Mouse (Mus musculus) embryonic facial prominence, embryonic 11.5 days (tissue): ENCODE measurements at regions not wholly inside any gene's neighbourhood (a gene's known extent, or its start where the extent isn't known, plus 50 kb on each side); places are given as distances from the start of the nearest gene placed in this dataset.

ENCODE experiments used
- ATAC-seq: fragments of 200-750 bp; cut with Nextera tagmentation; replicated peaks from 2 replicates; pipeline ENCODE4 v1.8.0; 2017; ENCODE audit warnings: low read depth; ENCODE audit not compliant: insufficient number of reproducible peaks, low FRiP score, low TSS enrichment
- DNase-seq: peaks from one replicate; pipeline ENCODE4 v3.0.0-alpha.2; 2015; ENCODE audit warnings: low spot score
- H3K27ac ChIP-seq: fragments of 300-500 bp; sonication (generic); replicated peaks from 2 replicates; pipeline ENCODE4 v1.5.1; 2014; ENCODE audit warnings: mild to moderate bottlenecking, low read depth, low read length, control low read depth
- H3K27me3 ChIP-seq: fragments of 300-500 bp; sonication (generic); 2 replicates; pipeline ENCODE4 v1.6.1; 2014; ENCODE audit warnings: mild to moderate bottlenecking, low read length, moderate library complexity, mixed read lengths; ENCODE audit not compliant: control insufficient read depth, insufficient read depth
- H3K36me3 ChIP-seq: fragments of 300-500 bp; sonication (generic); replicated peaks from 2 replicates; pipeline ENCODE4 v1.6.1; 2014; ENCODE audit warnings: low read depth, mild to moderate bottlenecking, low read length, moderate library complexity, mixed read lengths; ENCODE audit not compliant: control insufficient read depth, insufficient read depth
- H3K4me1 ChIP-seq: fragments of 300-500 bp; sonication (generic); 2 replicates; pipeline ENCODE4 v1.6.1; 2014; ENCODE audit warnings: low read length, mixed read lengths; ENCODE audit not compliant: control insufficient read depth, insufficient read depth
- H3K4me2 ChIP-seq: fragments of 300-500 bp; sonication (generic); 2 replicates; pipeline ENCODE4 v1.6.1; 2014; ENCODE audit warnings: low read depth, mild to moderate bottlenecking, control low read depth, low read length, moderate library complexity
- H3K4me3 ChIP-seq: fragments of 300-500 bp; sonication (generic); 2 replicates; pipeline ENCODE4 v1.5.1; 2014; ENCODE audit warnings: low read depth, low read length, control low read depth
- H3K9ac ChIP-seq: fragments of 300-500 bp; sonication (generic); replicated peaks from 2 replicates; pipeline ENCODE4 v1.6.1; 2014; ENCODE audit warnings: mild to moderate bottlenecking, control low read depth, low read length
- H3K9me3 ChIP-seq: fragments of 300-500 bp; sonication (generic); replicated peaks from 2 replicates; pipeline ENCODE4 v1.6.1; 2016; ENCODE audit warnings: mild to moderate bottlenecking, low read length, inconsistent platforms, mixed read lengths; ENCODE audit not compliant: control insufficient read depth
- WGBS: fragments of 180-500 bp; shearing (Covaris S2); extraction: QIAGEN DNeasy Blood & Tissue Kit; methylation state at CpG from one replicate; pipeline ENCODE4 v1.1.7; 2014; 5-methylcytosine and 5-hydroxymethylcytosine counted together

GRCm38 (mm10) chr12:106177302-106177701 lies 167.3 kb downstream of the Vrk1 start:
- H3K27ac ChIP-seq, result no peak overlapping the region
- no peaks in the 10 kb centered on the region for H3K9me3 ChIP-seq
- peaks cover 9% of the 10 kb centered on the region for H3K27me3 ChIP-seq
- no peak for DNase-seq
- no peak overlapping the region for H3K4me3 ChIP-seq
- WGBS, result 64% methylated on average over 4 of the region's 4 CpGs
- H3K4me1 ChIP-seq, result peaks cover 6% of the 10 kb centered on the region; the same call in 1 of the 2 replicates
- ATAC-seq, result no peak
- no peak overlapping the region for H3K9ac ChIP-seq
- H3K36me3 ChIP-seq, result no peaks in the 10 kb centered on the region
- H3K4me2 ChIP-seq, result no peak overlapping the region

- DNase-seq (no peak), ATAC-seq (no peak)
- Histone ChIP-seq H3K36me3 (no peaks in the 10 kb centered on the region), H3K9me3 (no peaks in the 10 kb centered on the region), H3K4me3 (no peak overlapping the region), H3K4me1 (peaks cover 6% of the 10 kb centered on the region; the same call in 1 of the 2 replicates), H3K27ac (no peak overlapping the region), H3K27me3 (peaks cover 5% of the 10 kb centered on the region), H3K9ac (no peak overlapping the region), H3K4me2 (no peak overlapping the region)
- WGBS, result 59% methylated on average over 3 of the region's 3 CpGs
Measured at GRCm38 (mm10) chr12:106177861-106178260, 167.8 kb downstream of the Vrk1 start.

GRCm38 (mm10) chr12:106178688-106179205 lies 168.7 kb downstream of the Vrk1 start:
- no peaks in the 10 kb centered on the region for H3K36me3 ChIP-seq
- no peak overlapping the region for H3K4me2 ChIP-seq
- DNase-seq (no peak), ATAC-seq (no peak)
- H3K27me3 ChIP-seq, result peaks cover 5% of the 10 kb centered on the region
- no peak overlapping the region for H3K9ac ChIP-seq
- peaks cover 6% of the 10 kb centered on the region; the same call in 1 of the 2 replicates for H3K4me1 ChIP-seq
- WGBS, result 85% methylated on average over 11 of the region's 11 CpGs
- H3K27ac ChIP-seq, result no peak overlapping the region
- no peaks in the 10 kb centered on the region for H3K9me3 ChIP-seq
- H3K4me3 ChIP-seq, result no peak overlapping the region

GRCm38 (mm10) chr12:106182923-106183322 lies 172.9 kb downstream of the Vrk1 start:
- Histone ChIP-seq H3K4me3 (no peak overlapping the region), H3K4me2 (no peak overlapping the region), H3K9me3 (no peaks in the 10 kb centered on the region), H3K27ac (no peak overlapping the region), H3K36me3 (no peaks in the 10 kb centered on the region), H3K9ac (no peak overlapping the region), H3K4me1 (no peaks in the 10 kb centered on the region), H3K27me3 (no peaks in the 10 kb centered on the region)
- DNase-seq, result no peak
- no peak for ATAC-seq
- WGBS, result 66% methylated on average over 7 of the region's 7 CpGs

GRCm38 (mm10) chr12:106183973-106184372 lies 173.9 kb downstream of the Vrk1 start:
- H3K27ac ChIP-seq, result no peak overlapping the region
- H3K9me3 ChIP-seq, result no peaks in the 10 kb centered on the region
- no peak overlapping the region for H3K4me3 ChIP-seq
- 85% methylated on average over 5 of the region's 5 CpGs for WGBS
- no peak overlapping the region for H3K9ac ChIP-seq
- no peaks in the 10 kb centered on the region for H3K36me3 ChIP-seq
- H3K4me2 ChIP-seq, result no peak overlapping the region
- no peak for ATAC-seq
- H3K27me3 ChIP-seq, result no peaks in the 10 kb centered on the region
- DNase-seq, result no peak
- H3K4me1 ChIP-seq, result no peaks in the 10 kb centered on the region

GRCm38 (mm10) chr12:106185398-106186077 lies 175.5 kb downstream of the Vrk1 start:
- Histone ChIP-seq H3K4me3 (no peak overlapping the region), H3K36me3 (no peaks in the 10 kb centered on the region), H3K9me3 (no peaks in the 10 kb centered on the region), H3K27ac (no peak overlapping the region), H3K9ac (no peak overlapping the region), H3K4me2 (no peak overlapping the region), H3K4me1 (no peaks in the 10 kb centered on the region), H3K27me3 (no peaks in the 10 kb centered on the region)
- WGBS, result 68% methylated on average over 18 of the region's 18 CpGs
- DNase-seq (no peak), ATAC-seq (no peak)

GRCm38 (mm10) chr12:106186501-106186900 lies 176.5 kb downstream of the Vrk1 start:
- ATAC-seq (no peak), DNase-seq (no peak)
- WGBS, result 90% methylated on average over 10 of the region's 10 CpGs
- no peak overlapping the region for H3K27ac ChIP-seq
- no peaks in the 10 kb centered on the region for H3K4me1 ChIP-seq
- no peaks in the 10 kb centered on the region for H3K27me3 ChIP-seq
- no peak overlapping the region for H3K4me2 ChIP-seq
- no peaks in the 10 kb centered on the region for H3K36me3 ChIP-seq
- H3K9ac ChIP-seq, result no peak overlapping the region
- H3K9me3 ChIP-seq, result no peaks in the 10 kb centered on the region
- H3K4me3 ChIP-seq, result no peak overlapping the region

- Histone ChIP-seq H3K4me2 (no peak overlapping the region), H3K27ac (no peak overlapping the region), H3K9ac (no peak overlapping the region), H3K4me1 (no peaks in the 10 kb centered on the region), H3K36me3 (no peaks in the 10 kb centered on the region), H3K9me3 (no peaks in the 10 kb centered on the region), H3K27me3 (no peaks in the 10 kb centered on the region), H3K4me3 (no peak overlapping the region)
- DNase-seq, result no peak
- WGBS, result 83% methylated on average over 7 of the region's 7 CpGs
- no peak for ATAC-seq
Measured at GRCm38 (mm10) chr12:106191771-106192170, 181.7 kb downstream of the Vrk1 start.
